In genomic region chr6:124930754-124931524, GRCm38 (mm10) we compare ENCODE assay signal across 7 mouse cellular contexts. TPM values are rescaled to one million over a fixed set of nuclear protein-coding genes. Genes with fewer than 3 reads are reported as not detected.
A peak's percentile ranks its signal among the peaks of the same experiment; 100 is the strongest.
DNase-seq lines count a peak whose midpoint lies in the region; ATAC-seq and TF ChIP-seq lines count a peak whose summit lies in the region.

Gene Mlf2, plus strand, starts transcription at chr6:124931386.

- peaks cover 9% of the 10 kb centered on the region; the same call in 1 of the 2 replicates for H3K4me1 ChIP-seq in intestine, postnatal 0 days (replicated peaks; ENCODE audit: control insufficient read depth, insufficient read depth, low read length)
- peaks cover 17% of the 10 kb centered on the region for H3K4me1 ChIP-seq in midbrain, embryonic 12.5 days
- peaks cover 21% of the 10 kb centered on the region for H3K4me1 ChIP-seq in small intestine, adult 2 months (ENCODE audit: control insufficient read depth, insufficient read depth, insufficient read length, low read length)

- no peaks in the 10 kb centered on the region for H3K9me3 ChIP-seq in intestine, postnatal 0 days (ENCODE audit: control insufficient read depth)
- no peaks in the 10 kb centered on the region for H3K9me3 ChIP-seq in midbrain, embryonic 12.5 days

- H3K4me2 ChIP-seq in intestine, postnatal 0 days (replicated peaks; ENCODE audit: low read depth) = peak within 1 kb of the TSS; percentile 82
- H3K4me2 ChIP-seq in midbrain, embryonic 12.5 days (replicated peaks) = peak within 1 kb of the TSS; percentile 91

- peaks cover 28% of the 10 kb centered on the region for H3K36me3 ChIP-seq in intestine, postnatal 0 days (ENCODE audit: control insufficient read depth, insufficient read depth)
- peaks cover 32% of the 10 kb centered on the region for H3K36me3 ChIP-seq in midbrain, embryonic 12.5 days
- H3K36me3 ChIP-seq in small intestine, adult 2 months (ENCODE audit: control insufficient read depth, insufficient read depth, low read length) = peaks cover 24% of the 10 kb centered on the region

- TF ChIP-seq CTCF in intestine, postnatal 0 days (IDR thresholded peaks at IDR 0.05; ENCODE audit: low read depth) = peak; percentile 100
- peak; percentile 99 for TF ChIP-seq CTCF in small intestine, adult 2 months (IDR thresholded peaks at IDR 0.05; ENCODE audit: extremely low read depth, insufficient read length, insufficient replicate concordance, low read depth, low read length)

- peak; percentile 98 for DNase-seq in adrenal gland, adult 8-10 months
- peak; percentile 99 for DNase-seq in embryo, embryonic 9.5 days (ENCODE audit: extremely low spot score)
- peak; percentile 89 for DNase-seq in gonadal fat pad, adult 2 months (ENCODE audit: low read depth)
- peak; percentile 99 for DNase-seq in left cerebral cortex, postnatal 4 days

- intact Hi-C loops in left cerebral cortex, postnatal 4 days (cut with DNase I) = loop anchor here (5.0 kb wide), 1 partner anchor 69 kb away; the partner anchor contains the start of gene Gpr162

- WGBS in intestine, postnatal 0 days = under 1% methylated on average over 61 of the region's 64 CpGs
- under 1% methylated on average over 48 of the region's 64 CpGs for WGBS in midbrain, embryonic 12.5 days
- WGBS in small intestine, adult 2 months = 0% methylated on average over 60 of the region's 64 CpGs

- H3K4me3 ChIP-seq in intestine, postnatal 0 days (ENCODE audit: low read depth, low read length) = peak within 1 kb of the TSS; percentile 85
- peak within 1 kb of the TSS; percentile 95 for H3K4me3 ChIP-seq in midbrain, embryonic 12.5 days
- peak within 1 kb of the TSS; percentile 81 for H3K4me3 ChIP-seq in small intestine, adult 2 months (ENCODE audit: low read depth, low read length)

- H3K27ac ChIP-seq in intestine, postnatal 0 days (ENCODE audit: low read depth, low read length) = peak within 1 kb of the TSS; percentile 95
- peak within 1 kb of the TSS; percentile 96 for H3K27ac ChIP-seq in midbrain, embryonic 12.5 days (replicated peaks)
- peak within 1 kb of the TSS; percentile 74 for H3K27ac ChIP-seq in small intestine, adult 2 months (ENCODE audit: insufficient read depth, low read depth, low read length)

- H3K27me3 ChIP-seq in intestine, postnatal 0 days (replicated peaks; ENCODE audit: control insufficient read depth, insufficient read depth, low read length) = no peaks in the 10 kb centered on the region
- 0 out of 2 replicates have a peak, but pooled peaks cover 4% of the 10 kb centered on the region for H3K27me3 ChIP-seq in midbrain, embryonic 12.5 days
- no peaks in the 10 kb centered on the region for H3K27me3 ChIP-seq in small intestine, adult 2 months (ENCODE audit: control insufficient read depth, insufficient read depth, low read length)

- TF ChIP-seq POLR2A in small intestine, adult 2 months (IDR thresholded peaks at IDR 0.05; ENCODE audit: low read depth, low read length) = peak; percentile 90

- ATAC-seq in intestine, postnatal 0 days = peak; percentile 95
- ATAC-seq in midbrain, embryonic 12.5 days (ENCODE audit: low FRiP score, low read depth) = peak; percentile 92

- peak within 1 kb of the TSS; percentile 87 for H3K9ac ChIP-seq in intestine, postnatal 0 days (ENCODE audit: low read depth, low read length)
- peak within 1 kb of the TSS; percentile 98 for H3K9ac ChIP-seq in midbrain, embryonic 12.5 days (replicated peaks)

RNA-seq across cellular contexts. Expression of gene Mlf2, which starts in this region (rescaled TPM):
- 100 to 1,000 TPM; 277 to 296 (median 287) TPM for total RNA-seq in adrenal gland, adult 8-10 months (2022)
- 363 and 367 TPM in 2 replicates for polyA plus RNA-seq in gonadal fat pad, adult 2 months (2012; rRNA removed)
- 265 and 269 TPM in 2 replicates for polyA plus RNA-seq in intestine, postnatal 0 days (2015; fragmentation: Nextera tagmentation; extraction: Ambion mirVana)
- total RNA-seq in left cerebral cortex, postnatal 4 days (2021) = 100 to 1,000 TPM; 467 to 469 TPM
- polyA plus RNA-seq in midbrain, embryonic 12.5 days (2016; fragmentation: Nextera tagmentation; extraction: Ambion mirVana) = 452 and 459 TPM in 2 replicates
- 212 and 412 TPM in 2 replicates for polyA plus RNA-seq in small intestine, adult 2 months (2012; rRNA removed)

Comparison
In these comparisons a context has a peak if more than half of its experiments do, and no peak if none do; other contexts are left out.
1. Peak in every context shown above with its lines: DNase-seq, ATAC-seq, H3K4me3 ChIP-seq and H3K27ac ChIP-seq.